ENCODE assay signal across 21 mouse cellular contexts in genomic region chr15:32259362-32260096, GRCm38 (mm10). TPM values are rescaled to one million over a fixed set of nuclear protein-coding genes. Genes with fewer than 3 reads are reported as not detected.
A peak's percentile ranks its signal among the peaks of the same experiment; 100 is the strongest.
DNase-seq lines count a peak whose midpoint lies in the region; ATAC-seq and TF ChIP-seq lines count a peak whose summit lies in the region.
"Had no signal": no experiment of that assay in that cellular context is flagged by ENCODE, and none has a peak within 500 bp of the region (broad histone marks: within the 10 kb centered on the region; RNA-seq: fewer than 3 reads in every experiment).

No protein-coding gene starts in this region.

- DNase-seq in midbrain, postnatal 0 days (ENCODE audit: low spot score) = no peak
- peak; percentile 23 for DNase-seq in limb, embryonic 10.5 days (ENCODE audit: low spot score)
- peak; percentile 46 for DNase-seq in retina, postnatal 1 day
- DNase-seq: adrenal gland, adult 8-10 months; adrenal gland, postnatal 36 days; cerebellum, adult 18-20 months; cerebellum, adult 9-11 months; cerebellum, postnatal 36 days; gastrocnemius, adult 2 months; gastrocnemius, postnatal 25 days; heart, postnatal 36 days had no signal

- no peak overlapping the region for H3K27ac ChIP-seq in forebrain, embryonic 13.5 days
- H3K27ac ChIP-seq in forebrain, embryonic 16.5 days (ENCODE audit: low read length) = no peak overlapping the region
- H3K27ac ChIP-seq in midbrain, embryonic 13.5 days = no peak overlapping the region
- no peak overlapping the region for H3K27ac ChIP-seq in midbrain, postnatal 0 days (ENCODE audit: low read depth, low read length)
- H3K27ac ChIP-seq in limb, embryonic 10.5 days = no peak overlapping the region
- H3K27ac ChIP-seq in kidney, embryonic 16.5 days (ENCODE audit: low read length) = no peak overlapping the region
- H3K27ac ChIP-seq: embryonic facial prominence, embryonic 15.5 days; gastrocnemius, adult 2 months; heart, embryonic 13.5 days; hindbrain, embryonic 15.5 days had no signal

- 19% methylated on average over 5 of the region's 5 CpGs for WGBS in forebrain, embryonic 13.5 days
- 18% methylated on average over 5 of the region's 5 CpGs for WGBS in forebrain, embryonic 16.5 days
- WGBS in midbrain, embryonic 13.5 days = 48% methylated on average over 5 of the region's 5 CpGs
- WGBS in midbrain, postnatal 0 days = 69% methylated on average over 5 of the region's 5 CpGs
- 62% methylated on average over 5 of the region's 5 CpGs for WGBS in limb, embryonic 10.5 days
- 76% methylated on average over 5 of the region's 5 CpGs for WGBS in kidney, embryonic 16.5 days

- no peaks in the 10 kb centered on the region for H3K9me3 ChIP-seq in forebrain, embryonic 13.5 days (replicated peaks)
- H3K9me3 ChIP-seq in forebrain, embryonic 16.5 days (ENCODE audit: control insufficient read depth, low read length) = no peaks in the 10 kb centered on the region
- H3K9me3 ChIP-seq in midbrain, embryonic 13.5 days = no peaks in the 10 kb centered on the region
- no peaks in the 10 kb centered on the region for H3K9me3 ChIP-seq in midbrain, postnatal 0 days (ENCODE audit: low read length)
- no peaks in the 10 kb centered on the region for H3K9me3 ChIP-seq in limb, embryonic 10.5 days (replicated peaks)
- no peaks in the 10 kb centered on the region for H3K9me3 ChIP-seq in kidney, embryonic 16.5 days (ENCODE audit: low read length)
- H3K9me3 ChIP-seq: embryonic facial prominence, embryonic 15.5 days; hindbrain, embryonic 15.5 days had no signal

- H3K4me1 ChIP-seq in forebrain, embryonic 13.5 days = peaks cover 31% of the 10 kb centered on the region
- H3K4me1 ChIP-seq in forebrain, embryonic 16.5 days (replicated peaks; ENCODE audit: control insufficient read depth, insufficient read depth, low read length) = peaks cover 20% of the 10 kb centered on the region
- peaks cover 14% of the 10 kb centered on the region for H3K4me1 ChIP-seq in midbrain, embryonic 13.5 days (replicated peaks)
- no peaks in the 10 kb centered on the region for H3K4me1 ChIP-seq in midbrain, postnatal 0 days (ENCODE audit: insufficient read depth, low read length)
- peaks cover 43% of the 10 kb centered on the region for H3K4me1 ChIP-seq in limb, embryonic 10.5 days
- H3K4me1 ChIP-seq in kidney, embryonic 16.5 days (ENCODE audit: insufficient read depth, low read length) = peaks cover 20% of the 10 kb centered on the region

- H3K27me3 ChIP-seq in forebrain, embryonic 13.5 days = no peaks in the 10 kb centered on the region
- no peaks in the 10 kb centered on the region for H3K27me3 ChIP-seq in forebrain, embryonic 16.5 days (replicated peaks; ENCODE audit: control insufficient read depth, insufficient read depth, low read length)
- no peaks in the 10 kb centered on the region for H3K27me3 ChIP-seq in midbrain, embryonic 13.5 days
- no peaks in the 10 kb centered on the region for H3K27me3 ChIP-seq in midbrain, postnatal 0 days (ENCODE audit: insufficient read depth, low read length)
- H3K27me3 ChIP-seq in limb, embryonic 10.5 days (ENCODE audit: low read depth, poor library complexity, severe bottlenecking) = no peaks in the 10 kb centered on the region
- H3K27me3 ChIP-seq in kidney, embryonic 16.5 days (ENCODE audit: insufficient read depth, low read length) = no peaks in the 10 kb centered on the region
- H3K27me3 ChIP-seq: embryonic facial prominence, embryonic 15.5 days; heart, embryonic 13.5 days; hindbrain, embryonic 15.5 days had no signal

- H3K9ac ChIP-seq in forebrain, embryonic 13.5 days = no peak overlapping the region
- no peak overlapping the region for H3K9ac ChIP-seq in forebrain, embryonic 16.5 days (replicated peaks; ENCODE audit: low read depth, low read length)
- no peak overlapping the region for H3K9ac ChIP-seq in midbrain, embryonic 13.5 days (replicated peaks)
- no peak overlapping the region for H3K9ac ChIP-seq in midbrain, postnatal 0 days (replicated peaks; ENCODE audit: low read length, poor library complexity, severe bottlenecking)
- H3K9ac ChIP-seq in kidney, embryonic 16.5 days (replicated peaks; ENCODE audit: low read length) = no peak overlapping the region
- H3K9ac ChIP-seq: embryonic facial prominence, embryonic 15.5 days; heart, embryonic 13.5 days; hindbrain, embryonic 15.5 days had no signal

- no peak for TF ChIP-seq CTCF in midbrain, postnatal 0 days (IDR thresholded peaks at IDR 0.05)

- no peak overlapping the region for H3K4me2 ChIP-seq in forebrain, embryonic 13.5 days
- H3K4me2 ChIP-seq in forebrain, embryonic 16.5 days (ENCODE audit: low read length) = no peak overlapping the region
- no peak overlapping the region for H3K4me2 ChIP-seq in midbrain, embryonic 13.5 days (replicated peaks)
- no peak overlapping the region for H3K4me2 ChIP-seq in midbrain, postnatal 0 days (ENCODE audit: low read depth, low read length, poor library complexity, severe bottlenecking)
- no peak overlapping the region for H3K4me2 ChIP-seq in kidney, embryonic 16.5 days (replicated peaks; ENCODE audit: low read depth, low read length)
- H3K4me2 ChIP-seq: embryonic facial prominence, embryonic 15.5 days; heart, embryonic 13.5 days; hindbrain, embryonic 15.5 days had no signal

- H3K36me3 ChIP-seq in forebrain, embryonic 13.5 days (ENCODE audit: poor library complexity, severe bottlenecking) = peaks cover 5% of the 10 kb centered on the region
- H3K36me3 ChIP-seq in forebrain, embryonic 16.5 days (ENCODE audit: control insufficient read depth, insufficient read depth) = no peaks in the 10 kb centered on the region
- no peaks in the 10 kb centered on the region for H3K36me3 ChIP-seq in midbrain, embryonic 13.5 days
- no peaks in the 10 kb centered on the region for H3K36me3 ChIP-seq in midbrain, postnatal 0 days (ENCODE audit: insufficient read depth, low read length)
- peaks cover 10% of the 10 kb centered on the region for H3K36me3 ChIP-seq in limb, embryonic 10.5 days
- H3K36me3 ChIP-seq in kidney, embryonic 16.5 days (ENCODE audit: insufficient read depth, low read length) = no peaks in the 10 kb centered on the region
- H3K36me3 ChIP-seq: embryonic facial prominence, embryonic 15.5 days; heart, embryonic 13.5 days; hindbrain, embryonic 15.5 days had no signal

- H3K4me3 ChIP-seq in forebrain, embryonic 13.5 days = no peak overlapping the region
- no peak overlapping the region for H3K4me3 ChIP-seq in forebrain, embryonic 16.5 days (replicated peaks; ENCODE audit: low read length)
- no peak overlapping the region for H3K4me3 ChIP-seq in midbrain, embryonic 13.5 days (replicated peaks)
- H3K4me3 ChIP-seq in midbrain, postnatal 0 days (ENCODE audit: low read depth, low read length) = no peak overlapping the region
- H3K4me3 ChIP-seq in limb, embryonic 10.5 days = no peak overlapping the region
- no peak overlapping the region for H3K4me3 ChIP-seq in kidney, embryonic 16.5 days (ENCODE audit: low read length)
- H3K4me3 ChIP-seq: embryonic facial prominence, embryonic 15.5 days; erythroblast, embryonic 14.5 days; gastrocnemius, adult 2 months; heart, embryonic 13.5 days; hindbrain, embryonic 15.5 days had no signal

- peak; percentile 36; the same call in 1 of the 2 replicates for ATAC-seq in forebrain, embryonic 13.5 days
- no peak for ATAC-seq in forebrain, embryonic 16.5 days
- ATAC-seq in midbrain, embryonic 13.5 days = peak; percentile 55
- ATAC-seq in midbrain, postnatal 0 days (ENCODE audit: low FRiP score) = no peak
- no peak for ATAC-seq in kidney, embryonic 16.5 days (ENCODE audit: low FRiP score, low TSS enrichment)
- no peak for ATAC-seq in megakaryocyte progenitor cell, adult 5-6 weeks (replicated peaks; ENCODE audit: poor library complexity)

RNA-seq across cellular contexts. Expression of gene Sema5a, which starts 14.9 kb away (rescaled TPM):
- polyA plus RNA-seq in forebrain, embryonic 13.5 days (2015; fragmentation: Nextera tagmentation; extraction: Ambion mirVana) = 15.4 and 19.6 TPM in 2 replicates
- polyA plus RNA-seq in forebrain, embryonic 16.5 days (2015; fragmentation: Nextera tagmentation; extraction: Ambion mirVana) = 12.1 and 13.5 TPM in 2 replicates
- polyA plus RNA-seq in midbrain, embryonic 13.5 days (2015; fragmentation: Nextera tagmentation; extraction: Ambion mirVana) = 5.4 and 8.9 TPM in 2 replicates
- total RNA-seq in midbrain, postnatal 0 days (2014; rRNA removed) = 26.0 and 26.5 TPM in 2 replicates
- polyA plus RNA-seq in midbrain, postnatal 0 days (2015; fragmentation: Nextera tagmentation; extraction: Ambion mirVana) = 5.6 and 5.8 TPM in 2 replicates
- 19.5 and 22.6 TPM in 2 replicates for polyA plus RNA-seq in limb, embryonic 10.5 days (2016; fragmentation: Nextera tagmentation; extraction: Ambion mirVana)
- polyA plus RNA-seq in kidney, embryonic 16.5 days (2015; fragmentation: Nextera tagmentation; extraction: Ambion mirVana) = 26.0 and 31.4 TPM in 2 replicates
- not detected in 2 replicates for total RNA-seq in megakaryocyte progenitor cell, adult 5-6 weeks (2015)
- total RNA-seq in megakaryocyte progenitor cell, adult 5-6 weeks (2017) = not detected in 2 replicates
- total RNA-seq: granulocyte monocyte progenitor cell, adult 5-6 weeks had no signal
- polyA plus RNA-seq: erythroblast, embryonic 14.5 days had no signal

Comparison
In these comparisons a context has a peak if more than half of its experiments do, and no peak if none do; other contexts are left out.
1. ATAC-seq: peak in forebrain, embryonic 13.5 days (single experiment) and midbrain, embryonic 13.5 days (single experiment); none in forebrain, embryonic 16.5 days (single experiment), midbrain, postnatal 0 days (single experiment), kidney, embryonic 16.5 days (single experiment) and megakaryocyte progenitor cell, adult 5-6 weeks (single experiment).